23 mouse cellular contexts compared by ENCODE assay signal in genomic region chr16:85181502-85181901, GRCm38 (mm10). TPM values are rescaled to one million over a fixed set of nuclear protein-coding genes. Genes with fewer than 3 reads are reported as not detected.
DNase-seq lines count a peak whose midpoint lies in the region; ATAC-seq and TF ChIP-seq lines count a peak whose summit lies in the region.
"Had no signal": no experiment of that assay in that cellular context is flagged by ENCODE, and none has a peak within 500 bp of the region (broad histone marks: within the 10 kb centered on the region; RNA-seq: fewer than 3 reads in every experiment).

No protein-coding gene starts in this region.

- H3K36me3 ChIP-seq in lung, embryonic 15.5 days, result no peaks in the 10 kb centered on the region
- no peaks in the 10 kb centered on the region for H3K36me3 ChIP-seq in C2C12 (ENCODE audit: control insufficient read depth, insufficient read depth)
- H3K36me3 ChIP-seq: embryonic facial prominence, embryonic 13.5 days; embryonic facial prominence, embryonic 15.5 days; forebrain, embryonic 10.5 days; forebrain, embryonic 12.5 days had no signal

- peak; percentile 27; the same call in 1 of the 2 replicates for ATAC-seq in lung, embryonic 15.5 days (ENCODE audit: borderline replicate concordance, extremely low read depth, low FRiP score, low TSS enrichment)
- ATAC-seq: forebrain, embryonic 14.5 days; forebrain, embryonic 16.5 days had no signal

- H3K27me3 ChIP-seq in lung, embryonic 15.5 days, result no peaks in the 10 kb centered on the region
- no peaks in the 10 kb centered on the region for H3K27me3 ChIP-seq in C2C12 (ENCODE audit: control insufficient read depth, insufficient read depth, insufficient read length)
- H3K27me3 ChIP-seq: embryonic facial prominence, embryonic 13.5 days; embryonic facial prominence, embryonic 15.5 days; forebrain, embryonic 12.5 days had no signal

- DNase-seq in lung, adult 18-20 months, result no peak
- DNase-seq in frontal cortex, adult 2 months (ENCODE audit: extremely low spot score in 1 of 2, low spot score in 1 of 2), result no peak
- no peak for DNase-seq in right cerebral cortex, adult 2 months (ENCODE audit: low spot score in 2 of 2)
- DNase-seq: adrenal gland, adult 2 months; adrenal gland, postnatal 10 days; adrenal gland, postnatal 25 days; B cell, adult 2 months; cerebellum, adult 11 months; cerebellum, adult 18-20 months; cerebellum, adult 8-10 months; cerebellum, adult 9-11 months; cerebellum, postnatal 14 days; cerebellum, postnatal 36 days; embryo, embryonic 11 days had no signal

- peaks cover 8% of the 10 kb centered on the region for H3K4me1 ChIP-seq in lung, embryonic 15.5 days
- H3K4me1 ChIP-seq: embryonic facial prominence, embryonic 15.5 days; forebrain, embryonic 10.5 days; forebrain, embryonic 12.5 days had no signal

- no peak for TF ChIP-seq CTCF in C2C12 (IDR thresholded peaks at IDR 0.05; ENCODE audit: control insufficient read depth, insufficient read depth, insufficient read length)

- 32% methylated on average over 3 of the region's 3 CpGs for WGBS in lung, embryonic 15.5 days

- H3K9ac ChIP-seq in lung, embryonic 15.5 days, result no peak overlapping the region
- H3K9ac ChIP-seq: embryonic facial prominence, embryonic 13.5 days; embryonic facial prominence, embryonic 15.5 days; forebrain, embryonic 12.5 days had no signal

- no peak overlapping the region for H3K27ac ChIP-seq in lung, embryonic 15.5 days
- H3K27ac ChIP-seq: embryonic facial prominence, embryonic 13.5 days; embryonic facial prominence, embryonic 15.5 days; forebrain, embryonic 10.5 days; forebrain, embryonic 12.5 days had no signal

- no peaks in the 10 kb centered on the region for H3K9me3 ChIP-seq in lung, embryonic 15.5 days
- H3K9me3 ChIP-seq: embryonic facial prominence, embryonic 13.5 days; embryonic facial prominence, embryonic 15.5 days; forebrain, embryonic 10.5 days; forebrain, embryonic 12.5 days had no signal

- H3ac ChIP-seq in C2C12 (ENCODE audit: control insufficient read depth, insufficient read length, low read depth), result no peak overlapping the region

- no peaks in the 10 kb centered on the region for H3K79me2 ChIP-seq in C2C12 (ENCODE audit: control insufficient read depth, insufficient read depth)

- H3K4me3 ChIP-seq in lung, embryonic 15.5 days, result no peak overlapping the region
- H3K4me3 ChIP-seq in C2C12 (ENCODE audit: insufficient read depth, poor library complexity, severe bottlenecking), result no peak overlapping the region
- H3K4me3 ChIP-seq: embryonic facial prominence, embryonic 13.5 days; embryonic facial prominence, embryonic 15.5 days; erythroblast, embryonic 14.5 days; forebrain, embryonic 10.5 days; forebrain, embryonic 12.5 days had no signal

- no peaks in the 10 kb centered on the region for H3K79me3 ChIP-seq in C2C12 (ENCODE audit: low read depth)

- H3K4me2 ChIP-seq in lung, embryonic 15.5 days, result no peak overlapping the region
- H3K4me2 ChIP-seq: embryonic facial prominence, embryonic 13.5 days; embryonic facial prominence, embryonic 15.5 days; forebrain, embryonic 12.5 days had no signal

TF ChIP-seq in C2C12, 6 proteins besides CTCF, POLR2A, EP300 and RAD21:
- TF ChIP-seq USF1 (IDR thresholded peaks at IDR 0.05; ENCODE audit: low read depth) (peak; percentile 54), MYOD1 (IDR thresholded peaks at IDR 0.05; ENCODE audit: control insufficient read depth, insufficient read length, low read depth) (no peak), MYOG (IDR thresholded peaks at IDR 0.05; ENCODE audit: control insufficient read depth, extremely low read depth, insufficient read length) (no peak)

RNA-seq across cellular contexts. Expression of gene App, which starts 7.9 kb away (rescaled TPM):
- 261 and 264 TPM in 2 replicates for polyA plus RNA-seq in lung, embryonic 15.5 days (2015; fragmentation: Nextera tagmentation; extraction: Ambion mirVana)
- polyA plus RNA-seq in C2C12 (2012; fragmentation: generic; extraction: Trizol), result 107 TPM
- 922 and 929 TPM in 2 replicates for polyA plus RNA-seq in frontal cortex, adult 2 months (2012; rRNA removed)
